Mouse (Mus musculus) layer of hippocampus, adult 18-20 months (tissue): ENCODE data around the gene Gadd45b. TPM values are rescaled to one million over a fixed set of nuclear protein-coding genes. Genes with fewer than 3 reads are reported as not detected.

Experiments used
- DNase-seq, 2 experiments: peaks; one replicate each; pipeline ENCODE4 v3.0.0; 2022; ENCODE audit warnings: low spot score in 2 of 2
- long read RNA-seq: library from polyadenylated mRNA; stranded (forward); transcript quantifications from one replicate; pipeline ENCODE4 v2.0.0, GENCODE M21; 2021
- total RNA-seq, 2 experiments: library from RNA; stranded (reverse); gene quantifications; 2 replicates each; pipeline ENCODE4 v1.2.3; 2021

The Gadd45b gene
- 10 to 100 TPM; 24.9 to 28.1 TPM for total RNA-seq
- long read RNA-seq, transcript Gadd45b-201 (4 exons, 1,284 nt) = major isoform, 6 of 6 reads
- long read RNA-seq, partial matches to known transcripts = 0 of 6 reads
- long read RNA-seq, other reads (novel, unspliced or antisense) = 0 of 6 reads

DNA sequence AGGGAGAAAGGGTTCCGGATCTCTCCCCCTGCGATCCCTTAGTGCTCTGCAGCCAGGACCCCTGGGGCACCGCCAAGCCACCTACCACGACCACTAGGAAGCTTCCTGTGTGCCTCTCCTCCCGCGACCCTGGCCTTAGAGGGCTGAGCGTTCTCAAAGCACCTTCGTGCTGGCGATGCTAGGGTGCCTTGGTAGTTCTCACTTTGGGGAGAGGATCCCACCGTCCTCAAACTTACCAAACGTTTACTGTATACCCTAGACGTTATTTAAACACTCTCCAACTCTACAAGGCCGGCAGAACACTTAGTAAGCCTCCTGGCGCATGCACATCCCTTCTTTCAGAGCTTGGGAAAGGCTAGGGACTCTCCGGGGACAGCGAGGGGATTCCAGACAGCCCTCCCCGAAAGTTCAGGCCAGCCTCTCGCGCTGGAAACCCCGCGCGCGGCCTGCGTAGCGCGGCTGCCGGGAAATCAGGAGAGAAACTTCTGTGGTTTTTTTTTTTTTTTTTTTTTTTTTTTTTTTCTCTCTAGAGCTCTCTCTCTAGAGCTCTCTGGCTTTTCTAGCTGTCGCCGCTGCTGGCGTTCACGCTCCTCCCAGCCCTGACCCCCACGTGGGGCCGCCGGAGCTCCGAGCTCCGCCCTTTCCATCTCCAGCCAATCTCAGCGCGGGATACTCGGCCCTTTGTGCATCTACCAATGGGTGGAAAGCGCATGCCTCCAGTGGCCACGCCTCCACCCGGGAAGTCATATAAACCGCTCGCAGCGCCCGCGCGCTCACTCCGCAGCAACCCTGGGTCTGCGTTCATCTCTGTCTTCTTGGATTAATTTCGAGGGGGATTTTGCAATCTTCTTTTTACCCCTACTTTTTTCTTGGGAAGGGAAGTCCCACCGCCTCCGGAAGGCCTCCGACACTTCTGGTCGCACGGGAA is at the start of gene Gadd45b:
Gene Gadd45b (plus strand): TSS at position 775 of the 928 bp plus-strand sequence.
- DNase-seq = peak; percentile 98 to 99

DNA sequence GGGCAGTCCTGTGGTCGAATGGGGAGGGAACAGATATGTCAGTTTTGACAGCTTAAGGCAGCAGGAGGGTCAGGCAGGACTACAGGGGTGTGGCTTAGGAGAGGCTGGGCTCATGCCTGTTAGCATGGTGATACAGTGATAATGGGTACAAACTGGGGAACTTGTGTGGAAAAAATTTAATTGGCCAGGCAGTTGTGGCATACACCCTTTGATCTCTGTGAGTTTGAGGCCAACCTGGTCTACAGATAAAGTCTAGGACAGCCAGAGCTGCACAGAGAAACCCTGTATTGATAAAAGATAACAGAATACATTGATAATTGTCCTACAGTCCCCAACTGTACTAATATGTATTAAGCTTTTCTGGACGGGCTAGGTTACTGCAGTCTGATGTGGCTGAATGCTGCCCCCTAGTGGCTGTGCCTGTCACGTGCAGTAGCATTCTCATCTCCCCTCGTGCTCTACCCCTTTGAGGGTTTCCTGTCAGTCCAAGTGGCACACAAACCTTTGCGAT is 49.7 kb upstream of the Gadd45b start:
- DNase-seq = peak; percentile 42 to 82

GRCm38 (mm10) chr10:80880901-80881300 is 49.0 kb upstream of the Gadd45b start:
- DNase-seq = no peak

DNA sequence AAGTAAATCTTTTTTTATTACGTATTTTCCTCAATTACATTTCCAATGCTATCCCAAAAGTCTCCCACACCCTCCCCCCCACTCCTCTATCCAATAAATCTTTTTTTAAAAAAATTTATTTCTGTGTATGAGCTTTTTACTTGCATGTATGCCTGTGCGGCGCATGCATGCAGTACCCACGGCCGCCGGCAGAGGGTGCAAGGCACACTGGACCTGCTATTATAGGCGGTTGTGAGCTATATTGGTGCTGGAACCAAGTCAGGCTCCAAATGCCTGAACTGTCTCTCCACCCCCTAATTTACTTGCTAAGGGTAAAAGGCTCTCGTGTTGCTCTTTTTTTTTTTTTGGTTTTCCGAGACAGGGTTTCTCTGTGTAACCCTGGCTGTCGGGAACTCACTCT is 48.6 kb upstream of the Gadd45b start:
- DNase-seq = peak in 1 of 2 experiments; percentile 63

- DNase-seq = no peak
Observed at GRCm38 (mm10) chr10:80887181-80887580, 42.7 kb upstream of the Gadd45b start.

GRCm38 (mm10) chr10:80895100-80895499 is 34.8 kb upstream of the Gadd45b start:
- DNase-seq = no peak

DNA sequence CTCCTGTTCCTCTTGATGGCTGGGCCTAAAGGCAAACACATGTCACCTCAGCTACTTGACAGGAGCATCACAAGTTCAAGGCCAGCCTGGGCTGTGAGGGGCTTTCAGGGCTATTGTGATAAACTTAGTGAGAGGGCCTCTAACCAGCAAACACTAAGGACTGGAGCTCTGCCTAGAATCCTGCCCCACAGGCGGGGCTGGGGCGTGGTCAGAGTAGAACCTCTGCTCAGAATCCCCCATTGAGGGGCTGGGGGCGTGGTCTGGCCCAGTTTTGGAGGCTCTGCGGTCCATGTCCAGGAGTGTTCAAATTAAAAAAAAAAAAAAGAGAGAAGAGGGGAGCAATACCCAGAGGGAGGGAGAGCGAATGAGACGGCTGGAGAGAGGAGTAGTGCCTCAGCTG is 34.2 kb upstream of the Gadd45b start:
- DNase-seq = no peak

DNA sequence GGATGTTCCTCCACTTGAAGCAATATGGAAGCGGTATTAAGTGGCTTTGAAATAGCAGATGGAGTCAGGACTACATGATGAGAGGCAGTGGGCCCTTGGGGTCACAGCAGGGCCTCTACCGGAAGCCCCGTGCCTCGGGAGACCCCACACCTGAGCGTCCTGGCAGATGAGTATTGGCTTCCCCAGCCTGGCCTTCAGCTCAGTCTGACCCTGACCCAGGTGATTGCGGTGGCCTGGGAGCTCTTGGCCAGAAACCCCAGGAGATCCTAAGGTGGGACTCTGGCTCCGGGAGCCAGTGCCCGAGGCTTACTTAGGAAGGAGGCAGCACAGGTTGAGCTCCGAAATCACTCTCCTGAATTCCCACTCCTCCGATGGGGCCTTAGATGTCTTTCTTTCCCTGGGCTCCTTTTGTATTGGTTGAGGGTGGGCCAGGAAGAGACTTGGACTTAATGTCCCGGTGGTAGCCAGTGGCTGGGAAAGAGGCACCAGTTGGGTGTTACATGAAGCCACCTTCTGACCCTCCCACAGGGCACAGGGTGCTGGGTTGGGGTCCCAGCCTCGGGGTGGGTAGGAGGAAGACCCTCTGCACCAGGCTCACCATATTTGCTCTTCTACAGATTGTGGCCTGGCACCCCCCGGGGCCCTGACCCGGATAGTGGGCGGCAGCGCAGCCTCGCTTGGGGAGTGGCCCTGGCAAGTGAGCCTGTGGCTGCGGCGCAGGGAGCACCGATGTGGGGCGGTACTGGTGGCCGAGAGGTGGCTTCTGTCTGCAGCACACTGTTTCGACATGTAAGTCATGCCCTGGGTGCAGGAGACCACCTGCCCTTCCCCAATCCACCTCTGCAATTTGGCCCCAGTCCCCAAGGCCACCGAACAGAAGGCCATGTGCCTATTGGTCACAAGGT is 33.0 kb upstream of the Gadd45b start:
- no peak for DNase-seq

GRCm38 (mm10) chr10:80897861-80898510 is 31.9 kb upstream of the Gadd45b start:
- DNase-seq = peak; percentile 75 to 76

- no peak for DNase-seq
Observed at GRCm38 (mm10) chr10:80899074-80899473, 30.8 kb upstream of the Gadd45b start.

DNA sequence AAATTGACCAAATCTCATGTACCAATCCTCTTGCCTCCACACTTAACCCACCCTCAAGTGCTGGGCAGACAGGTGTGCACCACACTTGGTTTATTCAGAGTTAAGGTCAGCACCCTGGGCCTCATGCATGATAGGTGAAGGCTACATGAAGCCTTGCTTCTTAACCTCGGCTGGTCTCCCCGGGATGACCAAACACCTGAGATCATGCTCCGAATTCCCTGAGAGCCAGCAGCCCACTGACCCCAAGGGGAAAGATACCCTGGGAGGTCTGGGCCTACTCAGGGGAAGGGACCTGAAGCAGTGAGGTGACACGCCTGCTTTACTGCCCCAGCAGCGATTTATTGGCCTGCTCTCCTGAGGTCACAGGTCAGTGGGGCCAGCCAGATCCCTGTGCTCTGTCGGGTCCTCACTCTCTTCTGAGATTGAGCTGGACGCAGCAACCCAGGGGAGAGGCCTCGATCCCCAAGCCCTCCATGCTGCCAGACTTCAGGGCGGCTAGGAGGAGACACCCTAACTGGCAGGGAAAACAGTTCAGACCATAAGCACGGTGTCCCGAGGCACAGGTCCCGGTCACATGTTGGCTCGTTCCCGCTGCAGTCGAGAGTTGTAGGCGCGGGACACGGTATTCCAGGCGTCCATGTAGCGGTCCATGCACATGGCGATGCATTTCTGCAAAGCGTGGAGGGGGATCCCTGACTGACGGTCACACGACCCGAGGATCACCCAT is 30.1 kb upstream of the Gadd45b start:
- DNase-seq = no peak

GRCm38 (mm10) chr10:80900318-80901247 is 29.3 kb upstream of the Gadd45b start, which contains the start of gene Timm13:
Gene Timm13 (minus strand): TSS chr10:80900969.
- DNase-seq = peak; percentile 99 to 100

DNA sequence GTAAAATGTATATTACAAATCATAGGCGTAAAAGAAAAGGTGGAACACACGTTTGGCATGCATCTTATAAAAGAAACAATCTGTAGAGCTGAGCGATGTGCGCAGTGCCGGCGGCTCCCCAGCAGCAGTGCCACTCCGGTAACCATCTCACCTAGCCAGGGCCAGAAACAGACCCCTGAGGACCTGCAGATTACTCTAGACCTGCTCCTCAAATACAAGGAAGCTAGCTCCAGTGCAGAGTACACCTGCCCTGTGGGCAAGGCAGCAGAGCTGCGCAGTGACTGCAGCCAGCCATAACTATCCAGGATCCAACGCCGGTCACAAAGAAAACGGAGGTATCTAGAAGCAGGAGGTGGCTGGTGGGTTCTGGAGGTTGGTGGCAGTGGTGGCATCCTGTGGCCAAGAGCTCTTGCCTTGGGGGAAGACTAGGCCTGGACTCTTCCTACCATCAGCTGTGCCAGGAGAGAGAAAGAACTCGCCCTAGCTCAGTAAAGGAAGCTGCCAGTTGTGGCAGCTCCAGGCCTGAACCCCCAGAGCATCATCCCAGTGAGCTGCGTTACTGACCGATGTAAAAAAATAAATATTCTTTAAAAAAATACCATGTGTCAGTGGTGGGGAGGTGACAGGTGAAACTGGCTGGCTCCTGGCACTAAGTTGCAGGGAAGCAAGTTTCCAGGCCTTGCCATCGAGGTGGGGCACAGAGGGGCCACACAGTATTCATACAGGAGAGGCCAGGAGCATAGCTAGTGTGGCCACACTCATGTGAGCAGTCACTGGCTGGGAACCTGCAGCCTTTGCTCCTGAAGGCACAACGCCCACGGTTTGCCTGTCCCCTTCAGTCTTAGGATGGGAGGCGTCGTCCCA is 28.2 kb upstream of the Gadd45b start:
- no peak for DNase-seq

DNA sequence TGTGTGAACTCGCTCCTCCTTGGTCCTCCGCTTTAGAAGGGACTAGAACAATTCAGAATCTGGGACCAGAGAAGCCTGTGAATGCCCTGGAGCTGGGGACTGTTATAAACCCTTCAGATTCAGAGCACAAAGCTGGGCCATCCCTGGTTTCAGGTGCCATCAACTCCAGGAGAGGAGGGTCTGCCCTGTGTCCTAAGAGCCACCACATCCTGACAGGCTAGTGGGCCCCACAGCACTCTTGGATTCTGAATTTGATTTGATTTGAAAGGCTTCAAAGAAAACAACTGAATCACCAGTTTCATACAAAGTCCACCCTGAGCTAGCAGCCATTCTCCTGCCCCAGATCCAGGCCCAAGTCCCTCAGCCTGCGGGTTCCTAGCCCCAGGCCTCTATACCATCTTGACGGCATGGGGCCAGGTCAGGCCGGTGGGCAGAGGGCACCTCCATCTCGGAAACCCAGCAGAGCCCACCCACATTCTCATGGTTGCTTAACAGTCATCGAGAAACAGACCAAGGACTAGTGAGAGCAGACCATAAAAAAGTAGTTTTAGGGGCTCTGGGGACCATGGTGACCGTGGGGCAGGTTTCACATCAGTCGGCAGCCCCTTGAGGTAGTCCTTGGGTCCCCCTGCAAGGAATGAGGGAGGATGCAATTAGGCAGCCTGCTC is 27.5 kb upstream of the Gadd45b start:
- no peak for DNase-seq

DNA sequence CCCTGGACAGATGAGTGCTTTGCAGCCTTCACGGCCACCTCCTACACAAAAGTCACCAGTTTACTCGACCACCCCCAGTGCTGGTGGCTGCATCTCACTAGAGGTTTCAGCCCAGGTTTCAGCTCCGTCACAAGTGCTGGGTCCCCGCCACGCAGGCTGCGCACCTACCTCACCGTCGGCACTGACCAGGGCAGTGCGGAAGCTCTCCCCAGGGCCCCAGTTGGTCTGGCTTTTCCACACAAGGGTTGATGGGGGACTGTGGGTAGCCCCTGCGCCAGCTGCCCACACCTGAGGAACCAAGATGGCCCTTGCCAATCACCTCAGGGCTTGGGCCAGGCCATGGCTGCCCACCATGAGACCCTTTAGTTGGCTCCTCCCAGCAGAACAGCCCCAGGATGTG is 26.6 kb upstream of the Gadd45b start:
- DNase-seq = no peak

GRCm38 (mm10) chr10:80904004-80904693 is 25.7 kb upstream of the Gadd45b start:
- DNase-seq = no peak

- no peak for DNase-seq
Observed at GRCm38 (mm10) chr10:80904709-80905108, 25.2 kb upstream of the Gadd45b start.
